Mouse (Mus musculus) intestine, postnatal 0 days (tissue): ENCODE results near the gene Ints13. TPM values are rescaled to one million over a fixed set of nuclear protein-coding genes. Genes with fewer than 3 reads are reported as not detected.

ENCODE experiments used
- ATAC-seq: fragments of 200-750 bp; cut with Nextera tagmentation; 2 replicates; pipeline ENCODE4 v1.8.0; 2017; ENCODE audit warnings: mild to moderate bottlenecking, moderate TSS enrichment, moderate library complexity
- H3K27ac ChIP-seq: fragments of 300-500 bp; sonication (generic); 2 replicates; pipeline ENCODE4 v1.5.1; 2014; ENCODE audit warnings: mild to moderate bottlenecking, low read depth, low read length, moderate library complexity
- H3K27me3 ChIP-seq: fragments of 300-500 bp; sonication (generic); replicated peaks from 2 replicates; pipeline ENCODE4 v1.6.1; 2014; ENCODE audit warnings: low read length, mixed read lengths; ENCODE audit not compliant: control insufficient read depth, insufficient read depth
- H3K36me3 ChIP-seq: fragments of 300-500 bp; sonication (generic); 2 replicates; pipeline ENCODE4 v1.6.1; 2014; ENCODE audit warnings: mild to moderate bottlenecking, moderate library complexity; ENCODE audit not compliant: control insufficient read depth, insufficient read depth
- H3K4me1 ChIP-seq: fragments of 300-500 bp; sonication (generic); replicated peaks from 2 replicates; pipeline ENCODE4 v1.6.1; 2014; ENCODE audit warnings: antibody characterized with exemption, low read length, mixed read lengths; ENCODE audit not compliant: control insufficient read depth, insufficient read depth
- H3K4me2 ChIP-seq: fragments of 300-500 bp; sonication (generic); replicated peaks from 2 replicates; pipeline ENCODE4 v1.6.1; 2014; ENCODE audit warnings: low read depth, mild to moderate bottlenecking, moderate library complexity
- H3K4me3 ChIP-seq: fragments of 300-500 bp; sonication (generic); 2 replicates; pipeline ENCODE4 v1.5.1; 2014; ENCODE audit warnings: low read depth, low read length
- H3K9ac ChIP-seq: fragments of 300-500 bp; sonication (generic); 2 replicates; pipeline ENCODE4 v1.6.1; 2014; ENCODE audit warnings: mild to moderate bottlenecking, low read depth, low read length
- H3K9me3 ChIP-seq: fragments of 300-500 bp; sonication (generic); 2 replicates; pipeline ENCODE4 v1.6.1; 2016; ENCODE audit warnings: mixed run types; ENCODE audit not compliant: control insufficient read depth
- CTCF ChIP-seq: sonication (generic); IDR thresholded peaks from 2 replicates; pipeline ENCODE4 v1.5.1; 2016; ENCODE audit warnings: low read depth, mild to moderate bottlenecking, control low read depth, antibody characterized with exemption, moderate library complexity
- WGBS: fragments of 180-500 bp; shearing (Covaris S2); extraction: QIAGEN DNeasy Blood & Tissue Kit; methylation state at CpG from one replicate; pipeline ENCODE4 v1.1.7; 2014; 5-methylcytosine and 5-hydroxymethylcytosine counted together
- polyA plus RNA-seq: library from polyadenylated mRNA; unstranded; fragments of >200 nt; fragmentation: Nextera tagmentation; extraction: Ambion mirVana; gene quantifications from 2 replicates; pipeline ENCODE4 v1.2.1, GENCODE M21; 2015

The Ints13 gene
- polyA plus RNA-seq, 1 experiment from 2014 or later: 15.7 TPM

- H3K27me3 ChIP-seq: no peaks in the 10 kb centered on the region
- no peak for TF ChIP-seq CTCF
- H3K4me1 ChIP-seq: no peaks in the 10 kb centered on the region
- no peaks in the 10 kb centered on the region for H3K9me3 ChIP-seq
- WGBS: 81% methylated on average over 5 of the region's 5 CpGs
- H3K4me2 ChIP-seq: no peak overlapping the region
- H3K4me3 ChIP-seq: no peak overlapping the region
- H3K9ac ChIP-seq: no peak overlapping the region
- no peak for ATAC-seq
- H3K27ac ChIP-seq: no peak overlapping the region
- H3K36me3 ChIP-seq: no peaks in the 10 kb centered on the region
Measured at GRCm38 (mm10) chr6:146521456-146522245, 56.0 kb downstream of the Ints13 start.

- Histone ChIP-seq H3K27me3 (no peaks in the 10 kb centered on the region), H3K27ac (no peak overlapping the region), H3K9ac (no peak overlapping the region), H3K4me3 (no peak overlapping the region), H3K4me1 (no peaks in the 10 kb centered on the region), H3K36me3 (no peaks in the 10 kb centered on the region), H3K9me3 (no peaks in the 10 kb centered on the region), H3K4me2 (no peak overlapping the region)
- TF ChIP-seq CTCF: no peak
- ATAC-seq: no peak
- WGBS: 63% methylated on average over 2 of the region's 2 CpGs
Measured at GRCm38 (mm10) chr6:146519019-146519418, 58.6 kb downstream of the Ints13 start.

- Histone ChIP-seq H3K4me2 (no peak overlapping the region), H3K9me3 (no peaks in the 10 kb centered on the region), H3K4me1 (no peaks in the 10 kb centered on the region), H3K9ac (no peak overlapping the region), H3K27me3 (no peaks in the 10 kb centered on the region), H3K27ac (no peak overlapping the region), H3K4me3 (no peak overlapping the region), H3K36me3 (no peaks in the 10 kb centered on the region)
- 61% methylated on average over 6 of the region's 6 CpGs for WGBS
- ATAC-seq: no peak
- no peak for TF ChIP-seq CTCF
Measured at GRCm38 (mm10) chr6:146515936-146516335, 61.7 kb downstream of the Ints13 start.

- WGBS: 59% methylated on average over 7 of the region's 7 CpGs
Measured at GRCm38 (mm10) chr6:146514531-146514948, 63.1 kb downstream of the Ints13 start.

GRCm38 (mm10) chr6:146513899-146514298 is 63.7 kb downstream of the Ints13 start:
- Histone ChIP-seq H3K27ac (no peak overlapping the region), H3K27me3 (no peaks in the 10 kb centered on the region), H3K9ac (no peak overlapping the region), H3K4me2 (no peak overlapping the region), H3K4me3 (no peak overlapping the region), H3K36me3 (no peaks in the 10 kb centered on the region), H3K9me3 (no peaks in the 10 kb centered on the region), H3K4me1 (no peaks in the 10 kb centered on the region)
- ATAC-seq: no peak
- no peak for TF ChIP-seq CTCF
- 51% methylated on average over 5 of the region's 5 CpGs for WGBS

More at GRCm38 (mm10) chr6:146514531-146514948, 63.1 kb downstream of the Ints13 start:
- no peak for TF ChIP-seq CTCF
- no peak overlapping the region for H3K27ac ChIP-seq
- H3K9me3 ChIP-seq: no peaks in the 10 kb centered on the region
- no peak overlapping the region for H3K4me3 ChIP-seq
- no peaks in the 10 kb centered on the region for H3K27me3 ChIP-seq
- no peaks in the 10 kb centered on the region for H3K36me3 ChIP-seq
- no peak overlapping the region for H3K4me2 ChIP-seq
- no peak for ATAC-seq
- H3K9ac ChIP-seq: no peak overlapping the region
- no peaks in the 10 kb centered on the region for H3K4me1 ChIP-seq

GRCm38 (mm10) chr6:146513384-146513783 is 64.3 kb downstream of the Ints13 start:
- no peaks in the 10 kb centered on the region for H3K4me1 ChIP-seq
- H3K27ac ChIP-seq: no peak overlapping the region

More at GRCm38 (mm10) chr6:146513384-146513783, 64.3 kb downstream of the Ints13 start:
- Histone ChIP-seq H3K36me3 (no peaks in the 10 kb centered on the region), H3K4me2 (no peak overlapping the region), H3K4me3 (no peak overlapping the region), H3K9ac (no peak overlapping the region), H3K9me3 (no peaks in the 10 kb centered on the region), H3K27me3 (no peaks in the 10 kb centered on the region)
- no peak for ATAC-seq
- 80% methylated on average over 8 of the region's 8 CpGs for WGBS
- no peak for TF ChIP-seq CTCF
